Mouse (Mus musculus): Measurements from ENCODE around the gene Eif3g.
A peak's percentile ranks its signal among the peaks of the same experiment; 100 is the strongest.

The Eif3g gene

GRCm38 (mm10) chr9:20898511-20899073 lies at the start of gene Eif3g:
TSS of gene Eif3g (minus strand) at chr9:20898623.
- peak; percentile 89 for DNase-seq

- DNase-seq: peak; percentile 47
These were observed 47.9 kb upstream of the Eif3g start for GRCm38 (mm10) chr9:20946066-20946880.

GRCm38 (mm10) chr9:20944697-20945370 lies 46.4 kb upstream of the Eif3g start:
- DNase-seq: no peak

- no peak for DNase-seq
These were observed 45.5 kb upstream of the Eif3g start for GRCm38 (mm10) chr9:20943911-20944310.

GRCm38 (mm10) chr9:20943396-20943795 lies 45.0 kb upstream of the Eif3g start:
- DNase-seq: no peak

GRCm38 (mm10) chr9:20923258-20923657 lies 24.8 kb upstream of the Eif3g start:
- no peak for DNase-seq

GRCm38 (mm10) chr9:20916160-20916559 lies 17.7 kb upstream of the Eif3g start:
- DNase-seq: peak; percentile 75

- peak; percentile 38 for DNase-seq
These were observed 11.5 kb upstream of the Eif3g start for GRCm38 (mm10) chr9:20909948-20910347.

- DNase-seq: no peak
These were observed 3.7 kb upstream of the Eif3g start for GRCm38 (mm10) chr9:20902174-20902491.

- DNase-seq: peak; percentile 78
These were observed 3.2 kb upstream of the Eif3g start for GRCm38 (mm10) chr9:20901466-20902173.

GRCm38 (mm10) chr9:20897736-20898510 lies 500 bp downstream of the Eif3g start:
- DNase-seq: no peak

- DNase-seq: no peak
These were observed 3.0 kb downstream of the Eif3g start for GRCm38 (mm10) chr9:20895382-20895781.

GRCm38 (mm10) chr9:20894629-20895028 lies 3.8 kb downstream of the Eif3g start:
- DNase-seq: no peak

- DNase-seq: no peak
These were observed 4.7 kb downstream of the Eif3g start for GRCm38 (mm10) chr9:20893590-20894343.

- DNase-seq: no peak
These were observed 5.4 kb downstream of the Eif3g start for GRCm38 (mm10) chr9:20893069-20893468.

- no peak for DNase-seq
These were observed 6.2 kb downstream of the Eif3g start for GRCm38 (mm10) chr9:20892104-20892653.

- no peak for DNase-seq
These were observed 6.9 kb downstream of the Eif3g start for GRCm38 (mm10) chr9:20891339-20892103.

GRCm38 (mm10) chr9:20890411-20890810 lies 8.0 kb downstream of the Eif3g start:
- no peak for DNase-seq

GRCm38 (mm10) chr9:20889185-20890141 lies 9.0 kb downstream of the Eif3g start:
- peak; percentile 27 for DNase-seq

Measured in lung, postnatal 36 days (tissue).